Mouse (Mus musculus) kidney, postnatal 36 days (tissue): ENCODE data around the gene Rsad2.
A peak's percentile ranks its signal among the peaks of the same experiment; 100 is the strongest.
"Not testable (repeated sequence)": the region's sequence is repeated elsewhere in the genome, so short reads cannot be mapped to it uniquely, and the experiment has no call there.

Experiments
- DNase-seq, 2 experiments: peaks; one replicate each; pipeline ENCODE4 v3.0.0; 2021 to 2022; ENCODE audit warnings: mixed read lengths in 2 of 2

Rsad2 gene

DNA sequence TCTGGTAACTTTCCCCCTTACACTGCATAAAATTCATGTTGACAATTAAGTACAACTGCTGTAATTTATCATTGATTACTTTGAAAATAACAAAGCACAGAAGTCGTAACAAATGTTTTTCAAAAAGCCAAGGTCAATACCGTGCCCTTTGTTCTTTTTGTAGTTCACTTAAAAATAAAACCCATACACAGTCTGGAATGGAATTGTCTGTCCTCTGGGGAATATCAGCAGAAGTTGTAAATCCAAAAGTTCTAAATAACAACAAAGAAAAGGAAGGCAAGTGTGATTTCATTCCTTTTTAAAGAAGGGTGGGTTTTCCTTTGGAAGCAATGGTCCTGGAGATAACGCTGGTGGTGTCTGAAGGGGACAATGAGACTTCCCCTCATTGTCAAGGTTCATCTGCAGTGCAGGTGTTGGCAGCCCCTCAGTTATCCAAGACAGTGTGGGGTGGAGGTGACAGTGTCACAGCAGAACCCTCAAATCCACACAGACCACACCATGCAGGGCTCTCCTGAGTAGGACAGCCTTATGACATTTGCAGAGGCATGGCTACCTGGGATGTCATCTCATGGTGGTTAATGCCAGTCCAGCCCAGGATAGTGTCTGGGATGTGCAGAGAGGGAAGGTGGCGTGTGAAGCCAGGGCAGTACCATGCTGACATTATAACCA is 9.7 kb downstream of the Rsad2 start:
- peak; percentile 30 to 54 for DNase-seq

DNA sequence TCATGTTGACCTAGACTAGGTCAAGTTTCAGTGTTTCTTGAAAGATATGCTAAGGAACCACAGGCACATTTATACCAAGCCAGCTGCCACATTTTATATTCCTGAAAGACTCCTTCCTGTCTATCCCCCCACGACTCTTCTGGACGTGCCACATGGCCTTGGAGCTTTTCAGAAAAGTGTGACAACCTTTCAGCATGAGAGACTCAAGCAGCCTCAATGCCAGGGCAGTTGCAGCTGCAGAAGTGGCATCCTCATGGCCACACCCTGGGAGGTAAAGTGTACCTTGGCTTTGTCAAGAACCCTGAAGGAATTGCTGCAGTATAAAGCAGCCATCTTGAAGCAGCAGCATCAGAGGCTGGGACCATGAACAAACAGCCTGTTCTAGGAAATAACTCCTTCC is 11.7 kb downstream of the Rsad2 start:
- no peak for DNase-seq

DNA sequence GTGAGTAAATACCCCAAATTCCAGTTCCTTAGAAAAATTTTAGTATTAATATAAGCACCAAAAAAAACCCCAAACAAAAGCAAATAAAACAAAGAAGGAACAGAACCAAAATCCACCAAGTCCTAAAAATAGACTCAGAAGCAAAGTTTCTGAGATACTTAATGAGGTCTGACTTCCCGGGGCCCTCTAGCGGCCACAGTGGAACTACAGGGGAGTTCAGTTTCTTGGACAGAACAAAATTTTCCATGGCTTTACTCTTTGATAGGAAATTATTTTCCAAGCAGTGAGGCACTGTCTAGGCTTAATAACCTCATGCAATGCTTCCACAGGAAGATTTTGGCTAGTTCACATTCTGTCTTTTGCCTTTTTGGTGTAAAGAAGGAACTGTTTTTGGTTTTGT is 12.2 kb downstream of the Rsad2 start:
- peak; percentile 86 to 95 for DNase-seq

DNA sequence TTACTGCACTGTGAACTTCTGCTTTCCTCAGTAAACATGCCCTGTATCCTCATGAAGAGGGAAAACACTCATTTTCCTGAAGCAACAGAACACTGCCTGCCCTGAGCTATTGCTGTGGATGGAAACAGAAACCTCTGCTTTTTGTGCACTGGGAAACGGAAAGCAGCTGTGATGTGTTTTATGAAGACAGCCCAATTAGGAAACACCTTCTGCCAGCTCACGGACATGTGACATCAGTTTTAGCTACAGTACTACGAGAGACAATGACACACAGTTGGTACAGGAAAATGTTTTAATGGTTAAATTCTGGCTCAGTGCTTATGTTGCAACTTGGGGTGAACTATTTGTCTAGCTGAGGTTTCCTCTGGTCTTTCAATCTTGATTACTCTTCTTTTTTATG is 16.9 kb downstream of the Rsad2 start:
- DNase-seq = peak; percentile 39 to 45

DNA sequence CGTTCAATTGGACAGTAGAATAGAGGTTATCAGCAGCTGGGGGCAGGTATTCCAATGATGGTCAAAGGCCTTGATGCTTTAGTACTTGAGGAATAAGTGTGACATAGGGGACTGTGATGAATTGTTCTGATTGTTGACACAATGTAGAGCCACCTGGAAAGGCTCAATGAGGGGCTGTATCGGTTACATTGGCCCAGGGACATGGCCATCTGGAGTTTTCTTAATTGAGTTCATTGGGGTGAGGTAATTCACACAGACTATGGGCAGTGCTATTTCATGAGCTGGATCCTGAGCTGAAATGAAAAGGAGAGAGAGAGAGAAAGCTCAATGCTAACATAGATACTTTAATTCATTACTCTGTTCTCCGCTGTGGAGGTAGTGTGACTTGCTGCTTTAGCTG is 18.3 kb downstream of the Rsad2 start:
- DNase-seq = no peak

DNA sequence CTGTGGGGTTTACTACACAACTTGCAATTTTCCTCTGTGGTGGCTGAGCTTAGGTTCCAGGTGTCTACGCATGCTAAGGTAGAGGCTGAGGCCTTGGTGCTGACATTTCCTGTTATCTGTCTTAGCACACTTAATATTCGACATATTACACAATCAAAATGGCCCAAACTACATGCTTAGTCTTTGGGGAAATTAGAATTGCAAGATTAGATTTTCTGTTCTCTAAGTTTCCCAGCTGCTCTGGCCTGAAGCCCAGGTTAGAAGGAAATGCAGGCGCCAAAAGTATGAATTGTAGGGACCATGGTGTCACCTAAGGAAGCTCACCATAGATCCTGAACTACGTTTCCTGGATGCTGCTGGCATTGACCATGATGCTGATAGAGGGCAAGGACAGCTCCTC is 19.9 kb downstream of the Rsad2 start:
- DNase-seq = peak; percentile 60 to 66

DNA sequence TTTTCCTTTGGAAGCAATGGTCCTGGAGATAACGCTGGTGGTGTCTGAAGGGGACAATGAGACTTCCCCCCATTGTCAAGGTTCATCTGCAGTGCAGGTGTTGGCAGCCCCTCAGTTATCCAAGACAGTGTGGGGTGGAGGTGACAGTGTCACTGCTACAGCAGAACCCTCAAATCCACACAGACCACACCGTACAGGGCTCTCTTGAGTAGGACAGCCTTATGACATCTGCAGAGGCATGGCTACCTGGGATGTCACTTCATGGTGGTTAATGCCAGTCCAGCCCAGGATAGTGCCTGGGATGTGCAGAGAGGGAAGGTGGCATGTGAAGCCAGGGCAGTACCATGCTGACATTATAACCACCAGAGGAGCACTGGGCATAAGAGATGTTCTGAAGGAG is 27.5 kb downstream of the Rsad2 start:
- not testable (repeated sequence) for DNase-seq

DNA sequence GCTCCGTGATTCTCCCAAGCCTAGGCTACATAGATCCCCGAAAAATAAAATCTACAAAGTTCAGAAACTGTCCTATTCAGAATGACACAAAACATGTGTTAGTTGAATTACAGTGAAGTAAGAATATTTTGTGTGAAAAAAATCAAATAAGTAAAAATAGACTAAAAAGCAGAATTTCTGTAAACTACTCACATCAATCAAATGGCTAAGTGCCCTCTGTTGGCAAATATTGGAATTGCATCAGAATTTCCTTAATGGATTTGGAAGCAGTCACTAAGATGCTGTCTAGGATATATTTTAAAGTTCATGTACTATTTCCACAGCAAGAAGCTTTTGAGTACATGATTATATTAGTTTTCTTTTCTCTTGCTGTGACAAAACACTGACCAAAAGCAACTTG is 31.4 kb downstream of the Rsad2 start:
- peak in 1 of 2 experiments; percentile 44 for DNase-seq

DNA sequence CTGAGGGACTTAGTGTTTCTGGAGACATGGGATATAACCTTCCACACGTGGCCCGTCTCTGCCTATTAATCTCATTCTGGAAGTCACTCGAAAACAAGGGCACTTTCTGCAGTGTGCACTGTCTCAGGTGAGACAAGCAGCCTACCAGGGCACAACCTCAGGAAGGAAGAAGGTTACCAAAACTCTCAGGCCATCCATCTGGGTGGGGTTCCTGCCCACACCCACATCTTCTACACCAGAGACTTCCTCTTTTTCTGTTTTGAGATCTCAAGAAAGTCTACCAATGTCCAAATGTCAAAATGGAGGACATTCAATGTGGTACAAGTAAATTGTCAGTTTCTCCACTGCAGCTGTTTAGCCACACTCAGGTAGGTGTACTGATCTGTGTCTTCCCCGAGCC is 37.9 kb downstream of the Rsad2 start:
- DNase-seq = no peak

DNA sequence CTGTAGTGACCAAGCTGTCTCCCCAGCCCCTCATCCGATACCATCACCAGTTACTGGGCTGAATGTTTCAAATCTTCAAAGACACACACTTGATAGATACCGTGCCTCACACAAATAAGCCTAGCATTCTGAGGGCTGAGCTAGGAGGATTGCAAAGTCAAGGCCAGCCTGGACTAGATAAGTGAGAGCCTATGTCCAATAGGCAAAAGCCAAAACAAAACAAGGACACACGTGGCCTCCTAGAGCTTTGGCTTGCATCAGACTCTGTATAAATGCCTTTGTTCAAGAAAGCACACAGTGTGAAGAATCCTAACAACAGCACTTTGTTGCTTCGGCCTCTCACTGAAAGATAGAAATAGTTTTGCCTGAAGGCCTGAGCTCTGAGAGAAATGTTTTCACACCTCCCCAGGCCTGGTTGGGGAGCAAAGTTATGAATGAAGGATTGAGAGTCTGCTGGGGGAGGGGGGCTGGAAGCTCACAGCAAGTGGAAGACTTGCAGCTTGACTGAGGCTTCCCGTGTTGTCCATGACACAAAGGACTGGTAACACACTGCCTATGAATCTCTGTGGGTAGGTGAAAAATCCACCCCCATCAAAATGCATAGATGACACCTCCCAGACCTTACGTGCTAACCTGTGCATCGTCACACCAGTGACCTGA is 39.5 kb downstream of the Rsad2 start:
- no peak for DNase-seq

DNA sequence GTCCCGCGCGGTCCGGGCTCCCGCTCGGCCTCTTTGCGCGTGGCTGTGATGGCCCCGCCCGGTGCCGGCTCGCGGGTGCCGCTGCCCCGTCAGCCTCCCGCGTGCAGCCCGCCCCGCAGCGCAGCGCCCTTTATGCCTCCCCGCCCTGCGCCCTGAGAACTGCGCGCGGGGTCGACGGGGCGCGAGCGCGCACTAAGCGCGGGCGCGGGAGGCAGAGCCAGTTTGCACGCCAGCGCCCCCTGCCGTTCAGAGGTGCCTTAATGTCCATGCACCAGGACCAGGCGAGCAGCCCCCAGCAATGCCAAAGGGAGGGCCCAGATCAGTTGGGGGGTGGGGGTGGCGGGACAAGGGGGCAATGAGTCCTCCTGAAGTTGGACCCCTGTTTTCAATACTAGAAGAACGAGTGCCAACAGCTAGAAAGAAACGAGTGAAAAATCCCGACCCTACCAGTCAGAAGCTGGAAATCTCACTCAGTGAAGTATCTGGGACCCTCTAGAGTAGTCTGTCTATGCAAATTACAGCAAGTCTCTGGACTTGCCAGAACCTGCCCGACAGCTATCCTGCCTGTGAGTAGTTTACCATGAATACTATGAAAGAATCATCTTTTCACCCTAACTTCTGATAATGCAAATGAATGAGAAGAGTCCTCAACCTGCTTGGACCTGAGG is 41.0 kb downstream of the Rsad2 start, which contains the start of gene Rnf144a:
Gene Rnf144a, minus strand, starts transcription at position 151 of the 668 bp plus-strand sequence.
- peak; percentile 88 to 97 for DNase-seq

DNA sequence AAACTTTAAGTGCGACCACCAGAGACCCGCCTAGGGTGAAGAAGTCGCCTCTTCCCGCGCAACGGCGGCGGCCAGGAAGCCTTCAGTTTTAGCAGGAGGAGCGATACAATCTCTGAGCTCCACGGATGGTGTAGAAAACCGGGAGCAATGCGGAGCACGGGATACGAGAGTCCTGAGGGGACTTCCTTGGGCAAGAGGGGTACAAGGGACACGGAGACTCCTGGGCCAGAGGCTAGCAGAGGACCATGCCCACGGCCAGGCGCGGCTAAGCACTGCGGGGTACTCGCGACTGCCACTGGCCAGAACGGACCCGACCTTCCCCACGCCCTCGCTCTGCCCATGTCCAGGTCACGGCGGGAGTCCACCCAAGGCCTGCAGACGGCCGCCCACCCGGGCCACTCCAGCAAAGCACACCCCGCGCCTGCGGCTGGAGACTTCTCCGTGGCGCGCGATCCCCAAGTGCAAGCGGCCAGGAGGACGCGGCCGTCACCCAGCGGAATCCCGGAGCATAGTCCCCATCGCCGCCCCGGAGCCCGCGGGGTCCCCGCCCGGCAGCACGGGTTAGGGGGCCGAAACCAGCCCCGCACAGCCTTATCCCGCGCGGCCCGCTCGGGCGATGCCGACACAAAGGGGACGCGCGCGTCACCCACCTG is 41.7 kb downstream of the Rsad2 start:
- DNase-seq = peak in 1 of 2 experiments; percentile 63

DNA sequence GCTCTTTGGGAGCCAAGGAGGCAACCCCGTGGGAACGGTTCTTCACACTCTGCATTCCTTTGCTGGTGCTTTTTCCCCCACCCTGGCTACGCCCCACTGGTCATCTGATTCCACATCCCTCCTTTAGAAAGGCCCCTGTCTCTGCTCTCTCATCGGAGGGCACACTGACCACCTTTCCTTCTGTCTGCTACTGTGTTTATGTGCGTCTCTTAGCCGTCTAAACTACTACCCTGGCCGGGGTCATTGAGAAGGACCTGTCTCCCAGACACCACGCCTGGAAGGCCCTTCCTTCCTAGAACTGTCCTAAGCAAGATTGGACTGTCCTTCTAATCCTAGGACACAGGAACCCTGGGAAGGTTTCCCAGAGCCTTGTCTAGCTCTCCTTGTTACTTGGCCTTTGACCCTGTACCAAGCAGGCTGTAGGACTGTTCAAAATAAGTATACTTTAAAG is 42.3 kb downstream of the Rsad2 start:
- DNase-seq = peak; percentile 50 to 53

DNA sequence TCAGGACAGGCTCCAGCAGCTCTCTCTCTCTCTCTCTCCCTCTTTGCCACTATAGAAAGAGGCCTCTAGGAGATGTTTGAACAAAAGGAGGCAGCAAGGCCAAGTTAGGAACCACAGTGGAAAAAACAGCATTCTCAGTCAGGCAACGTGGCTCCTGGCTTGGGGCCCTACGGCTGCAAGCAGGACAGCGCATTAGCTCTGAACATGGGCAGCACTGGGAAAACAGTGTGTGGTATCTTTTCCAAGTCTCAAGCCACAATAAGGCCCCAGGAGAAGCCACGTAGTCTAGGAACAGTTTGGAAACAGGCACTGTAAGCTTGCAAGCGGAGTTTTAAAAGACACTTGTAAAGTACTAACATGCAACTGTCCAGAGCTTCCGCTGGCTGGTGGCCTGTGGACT is 43.5 kb downstream of the Rsad2 start:
- no peak for DNase-seq

DNA sequence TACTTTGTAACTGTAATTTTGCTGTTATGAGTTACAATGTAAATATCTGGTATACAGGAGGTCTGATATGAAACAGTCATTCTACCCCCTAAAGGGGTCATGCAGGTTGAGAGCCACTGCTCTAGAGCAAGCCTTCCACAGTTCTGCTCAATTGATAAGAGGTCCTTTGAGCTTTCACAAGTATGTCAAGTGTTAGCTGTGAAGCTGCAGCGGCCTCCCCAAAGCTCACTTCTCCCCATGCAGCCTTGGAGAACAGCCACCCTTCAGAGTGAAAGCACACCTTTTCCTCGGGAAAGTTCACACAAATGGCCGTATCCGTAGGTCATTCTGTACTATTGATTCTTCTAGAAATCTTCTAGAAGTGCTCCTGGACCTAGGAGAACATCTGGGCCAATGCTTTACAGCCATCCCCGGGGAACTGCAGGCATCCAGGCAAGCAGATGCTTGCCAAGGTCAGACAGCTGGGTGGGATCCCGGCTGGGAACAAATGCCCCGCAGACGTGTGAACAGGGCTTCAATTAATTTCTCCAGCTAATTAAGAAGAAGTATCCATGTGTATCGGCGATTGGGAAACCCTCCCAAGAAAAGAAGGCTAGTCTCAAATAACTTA is 44.3 kb downstream of the Rsad2 start:
- no peak for DNase-seq

DNA sequence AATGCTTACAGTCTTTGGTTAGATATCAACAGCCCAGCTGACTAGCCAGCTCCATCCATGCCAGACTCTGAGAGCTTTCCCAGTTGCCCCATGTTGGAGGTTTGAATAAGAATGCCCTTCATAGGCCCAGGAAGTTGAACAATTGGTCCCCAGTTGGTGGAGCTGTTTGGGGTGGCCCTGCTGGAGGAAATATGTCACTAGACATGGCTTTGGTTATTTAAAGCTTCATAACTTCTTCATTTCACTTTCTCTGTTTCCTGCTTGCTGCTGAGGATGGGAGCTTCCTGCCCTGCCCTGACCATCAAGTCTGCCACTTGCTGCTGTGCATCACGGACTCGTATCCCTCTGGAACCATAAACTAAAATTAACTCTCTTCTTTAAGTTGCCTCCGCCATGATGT is 45.8 kb downstream of the Rsad2 start:
- DNase-seq = no peak

DNA sequence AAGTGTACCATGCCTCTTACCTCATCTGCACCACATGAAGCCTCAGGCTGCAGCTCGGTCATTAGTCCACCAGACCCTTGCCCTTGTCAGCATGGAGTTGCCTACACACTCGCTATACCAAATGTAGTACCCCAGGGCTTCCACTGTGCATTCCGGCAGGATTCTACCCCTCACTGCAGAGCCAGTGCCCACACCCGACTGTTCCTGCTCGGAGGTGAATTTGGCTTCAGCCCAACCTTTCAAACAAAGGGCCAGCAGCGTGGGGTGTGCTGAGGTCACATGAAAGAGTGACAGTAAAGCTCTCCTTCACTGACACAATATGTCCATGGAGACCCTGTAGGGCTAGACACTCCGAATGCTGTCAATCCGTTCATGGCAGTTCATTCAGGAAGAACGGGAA is 47.5 kb downstream of the Rsad2 start:
- DNase-seq = no peak

DNA sequence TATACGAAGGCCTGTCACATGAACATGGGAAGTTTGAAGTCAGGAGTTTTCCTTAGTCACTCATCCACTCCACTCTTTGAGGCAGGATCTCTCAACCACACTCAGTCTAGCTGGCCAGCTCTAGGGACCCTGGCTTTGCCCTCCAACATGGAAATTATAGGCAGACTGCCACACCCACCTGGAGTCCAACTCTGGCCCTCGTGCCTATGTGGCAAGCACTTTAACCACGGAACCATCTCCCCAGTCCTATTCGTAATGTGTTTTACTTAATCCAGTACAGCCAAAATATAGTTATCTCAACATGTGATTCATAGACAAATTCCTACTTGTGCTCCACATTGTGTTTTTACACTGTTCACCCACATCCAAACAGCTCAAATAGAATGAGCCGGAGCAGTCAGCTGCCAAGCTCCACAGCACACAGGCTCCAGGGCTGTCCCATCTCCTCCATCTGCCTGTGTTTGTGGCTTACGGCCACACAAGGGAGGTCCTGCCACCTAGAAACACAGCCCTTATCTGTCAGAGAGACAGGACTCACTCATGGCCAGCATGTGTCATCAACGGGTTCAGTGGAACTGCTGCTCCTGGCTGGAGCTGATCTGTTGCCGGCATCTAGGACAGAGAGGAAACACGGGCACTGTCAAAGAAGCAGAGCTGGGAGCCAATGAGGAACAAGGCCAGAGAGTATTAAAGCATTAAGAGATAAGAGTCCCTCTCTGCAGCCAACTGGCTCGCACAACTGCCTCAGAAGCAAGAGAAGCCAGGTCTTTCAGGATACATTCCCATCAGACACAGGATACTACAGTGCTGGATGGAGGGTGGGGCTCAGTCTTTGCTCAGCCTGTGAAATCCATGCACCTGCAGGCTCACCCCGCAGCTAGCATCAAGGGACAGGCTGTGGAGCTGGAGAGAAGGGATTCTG is 51.2 kb downstream of the Rsad2 start:
- DNase-seq = peak in 1 of 2 experiments; percentile 38

DNA sequence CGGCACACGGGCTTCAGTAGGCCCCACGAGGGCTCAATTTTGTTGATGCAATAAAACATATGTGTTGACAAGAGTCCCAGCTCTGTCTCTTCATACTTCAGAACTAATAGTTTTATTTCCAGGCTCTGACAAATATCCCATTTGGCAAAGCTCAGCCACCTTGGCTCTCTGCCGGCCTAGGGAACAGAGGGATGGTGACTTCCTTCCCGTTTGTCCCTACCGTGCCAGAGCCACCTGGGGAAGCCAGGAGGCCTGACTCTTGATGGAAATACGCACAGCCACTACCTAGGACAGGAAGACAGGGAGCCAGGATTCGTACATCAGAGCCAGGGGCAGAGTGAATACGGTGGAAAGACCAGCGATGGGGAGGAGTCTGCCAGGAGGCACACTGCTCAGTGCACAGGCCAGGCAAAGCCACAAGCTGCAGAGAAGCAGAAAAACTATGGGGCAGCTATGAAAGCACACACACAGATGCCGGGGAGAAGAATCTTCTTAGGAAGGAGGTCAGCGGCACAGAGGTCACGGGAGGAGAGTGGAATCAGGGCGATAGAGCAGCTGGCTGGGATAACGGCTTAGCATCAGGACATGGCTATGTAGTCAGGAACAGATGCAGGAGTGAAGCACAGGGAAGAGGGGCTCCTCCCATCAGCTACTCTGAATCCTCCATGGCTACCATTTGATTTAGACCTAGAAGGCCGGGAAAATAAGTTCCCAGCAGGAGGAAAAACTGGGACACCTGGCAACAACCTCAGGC is 52.7 kb downstream of the Rsad2 start:
- DNase-seq = peak; percentile 65 to 72

DNA sequence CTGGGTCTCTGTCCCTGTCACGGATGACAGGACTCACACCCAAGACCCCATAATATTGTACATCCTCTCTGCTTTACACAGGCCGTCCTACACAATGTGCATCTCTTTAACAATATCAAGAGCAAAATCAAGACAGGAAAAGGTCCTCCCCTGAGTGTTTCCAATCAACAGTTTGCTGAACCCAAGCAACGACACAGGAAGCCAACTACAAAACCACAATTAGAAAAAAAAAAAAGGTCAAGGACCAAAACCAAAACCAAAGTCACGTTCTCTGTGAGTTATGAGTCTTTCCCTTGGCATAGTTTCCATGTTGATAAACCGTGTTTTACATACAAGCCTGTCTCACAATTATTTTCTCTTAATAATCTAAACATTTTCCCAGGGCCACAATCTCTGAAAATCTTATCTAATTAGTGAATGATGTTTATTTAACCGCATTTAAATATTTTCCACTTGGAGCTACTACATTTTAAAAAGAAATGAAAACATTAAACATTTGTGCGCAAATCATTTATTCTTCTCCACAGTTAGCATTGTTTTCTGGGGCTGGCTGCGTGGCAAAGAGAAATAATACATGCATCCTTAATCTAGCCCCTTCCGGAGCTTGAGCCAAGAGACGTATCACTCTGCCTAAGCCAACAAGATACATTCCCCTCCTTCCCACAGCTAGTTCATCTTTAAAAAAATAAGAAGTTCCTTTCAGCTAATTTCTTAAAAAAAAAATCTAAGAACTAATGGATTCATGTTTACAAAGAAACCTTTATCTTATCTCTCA is 54.4 kb downstream of the Rsad2 start:
- DNase-seq = peak in 1 of 2 experiments; percentile 58
